Mouse (Mus musculus) forebrain, embryonic 14.5 days (tissue): ENCODE data around the gene Oxct2a. TPM values are rescaled to one million over a fixed set of nuclear protein-coding genes. Genes with fewer than 3 reads are reported as not detected.

Experiments used
- ATAC-seq: fragments of 200-750 bp; cut with Nextera tagmentation; 2 replicates; pipeline ENCODE4 v1.8.0; 2017; ENCODE audit warnings: mild to moderate bottlenecking, moderate library complexity
- DNase-seq: peaks from one replicate; pipeline ENCODE4 v3.0.0-alpha.2; 2015; ENCODE audit warnings: low spot score
- H3K27ac ChIP-seq: fragments of 300-500 bp; sonication (generic); 2 replicates; pipeline ENCODE4 v1.5.1; 2014; ENCODE audit warnings: low read depth, mild to moderate bottlenecking, control low read depth, low read length, moderate library complexity
- H3K27me3 ChIP-seq: fragments of 300-500 bp; sonication (generic); replicated peaks from 2 replicates; pipeline ENCODE4 v1.6.1; 2014; ENCODE audit warnings: low read length, control low read depth, mixed read lengths; ENCODE audit not compliant: control insufficient read depth, insufficient read depth
- H3K36me3 ChIP-seq: fragments of 300-500 bp; sonication (generic); 2 replicates; pipeline ENCODE4 v1.6.1; 2014; ENCODE audit warnings: low read length, control low read depth; ENCODE audit not compliant: control insufficient read depth, insufficient read depth
- H3K4me1 ChIP-seq: fragments of 300-500 bp; sonication (generic); 2 replicates; pipeline ENCODE4 v1.6.1; 2014; ENCODE audit warnings: antibody characterized with exemption, low read length, control low read depth; ENCODE audit not compliant: control insufficient read depth, insufficient read depth
- H3K4me2 ChIP-seq: fragments of 300-500 bp; sonication (generic); 2 replicates; pipeline ENCODE4 v1.6.1; 2014; ENCODE audit warnings: mild to moderate bottlenecking, control low read depth, low read length
- H3K4me3 ChIP-seq: fragments of 300-500 bp; sonication (generic); 2 replicates; pipeline ENCODE4 v1.5.1; 2014; ENCODE audit warnings: low read depth, low read length, control low read depth
- H3K9ac ChIP-seq: fragments of 300-500 bp; sonication (generic); 2 replicates; pipeline ENCODE4 v1.6.1; 2014; ENCODE audit warnings: mild to moderate bottlenecking, low read length, control low read depth, moderate library complexity
- H3K9me3 ChIP-seq: fragments of 300-500 bp; sonication (generic); replicated peaks from 2 replicates; pipeline ENCODE4 v1.6.1; 2016; ENCODE audit warnings: low read length, control low read depth, mixed read lengths; ENCODE audit not compliant: control insufficient read depth
- WGBS: fragments of 180-500 bp; shearing (Covaris S2); extraction: QIAGEN DNeasy Blood & Tissue Kit; methylation state at CpG from one replicate; pipeline ENCODE4 v1.1.7; 2014; 5-methylcytosine and 5-hydroxymethylcytosine counted together
- polyA plus RNA-seq: library from polyadenylated mRNA; unstranded; fragments of >200 nt; fragmentation: Nextera tagmentation; extraction: Ambion mirVana; gene quantifications from 2 replicates; pipeline ENCODE4 v1.2.1, GENCODE M21; 2014

Oxct2a gene
- not detected in 2 replicates for polyA plus RNA-seq

DNA sequence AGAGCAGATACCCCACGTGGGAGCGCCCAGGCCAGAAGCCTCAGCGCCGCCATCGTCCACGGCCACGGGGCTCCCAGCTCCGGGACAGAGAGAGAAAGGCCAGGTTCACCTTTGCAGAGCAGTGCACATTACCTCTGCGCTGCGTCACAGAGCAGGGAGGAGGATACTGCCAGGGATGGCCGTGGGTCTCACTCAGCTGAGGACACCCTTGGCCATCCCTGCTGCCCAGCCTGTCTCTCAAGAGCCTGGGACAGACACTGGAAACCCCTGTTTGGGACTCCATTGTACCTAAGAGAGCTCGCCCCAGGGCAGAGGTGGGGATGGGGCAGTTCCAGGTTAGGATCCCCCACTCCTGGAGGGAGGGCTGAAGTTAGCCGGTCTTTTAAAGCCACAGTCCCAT is at the start of gene Oxct2a:
Gene Oxct2a (minus strand): TSS at position 101 of the 400 bp plus-strand sequence.
- Histone ChIP-seq H3K36me3 (no peaks in the 10 kb centered on the region), H3K27me3 (peaks cover 5% of the 10 kb centered on the region), H3K9ac (no peak within 1 kb of the TSS), H3K27ac (no peak within 1 kb of the TSS), H3K9me3 (no peaks in the 10 kb centered on the region), H3K4me3 (no peak within 1 kb of the TSS; the same call in 1 of the 2 replicates), H3K4me2 (peak within 1 kb of the TSS; percentile 26), H3K4me1 (no peaks in the 10 kb centered on the region)
- 9% methylated on average over 11 of the region's 13 CpGs for WGBS
- ATAC-seq, result no peak
- no peak for DNase-seq

DNA sequence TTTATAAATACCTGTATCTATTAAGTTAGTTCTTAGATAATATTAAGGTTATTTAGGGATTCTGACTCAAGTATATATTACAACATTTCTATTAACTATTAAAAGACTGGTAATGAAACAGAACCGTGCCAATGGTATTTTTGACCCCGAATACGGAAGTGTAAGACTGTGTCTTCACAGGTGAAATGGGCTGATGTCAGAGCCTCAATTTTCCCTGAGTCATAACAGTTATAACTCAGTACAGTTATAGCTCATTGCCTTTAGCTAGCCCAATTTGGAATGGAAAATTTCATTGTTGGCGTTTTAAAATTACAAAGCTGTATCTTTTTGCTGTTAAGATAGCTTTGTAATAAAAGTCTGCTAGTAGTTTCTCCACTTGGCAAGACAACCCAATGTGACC is 40.1 kb upstream of the Oxct2a start:
- H3K27me3 ChIP-seq, result no peaks in the 10 kb centered on the region
- WGBS, result 95% methylated on average over 4 of the region's 4 CpGs
- ATAC-seq (no peak), DNase-seq (no peak)
- H3K4me1 ChIP-seq, result no peaks in the 10 kb centered on the region
- H3K27ac ChIP-seq, result no peak overlapping the region
- H3K4me3 ChIP-seq, result no peak overlapping the region
- H3K9me3 ChIP-seq, result no peaks in the 10 kb centered on the region
- H3K36me3 ChIP-seq, result peaks cover 94% of the 10 kb centered on the region
- no peak overlapping the region for H3K4me2 ChIP-seq
- no peak overlapping the region for H3K9ac ChIP-seq

DNA sequence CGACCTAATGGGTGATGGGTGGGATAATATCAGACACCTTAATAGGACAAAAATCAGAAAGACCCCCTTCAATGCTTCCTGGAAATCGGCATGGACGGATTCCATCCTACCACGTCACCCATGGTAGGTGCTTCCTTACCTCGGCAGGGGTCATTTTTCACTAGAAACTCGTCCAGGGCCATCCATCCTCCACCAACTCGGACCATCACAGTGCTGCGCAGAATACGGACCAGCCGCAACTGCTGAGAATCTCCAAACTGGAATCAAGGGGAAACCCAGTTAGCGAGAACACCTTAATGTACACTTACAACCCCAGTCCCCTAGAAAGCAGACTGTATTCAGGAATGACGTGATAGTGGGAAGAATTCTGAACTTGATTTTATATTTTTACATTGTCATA is 37.3 kb upstream of the Oxct2a start:
- DNase-seq, result no peak
- ATAC-seq, result no peak
- Histone ChIP-seq H3K36me3 (peaks cover 92% of the 10 kb centered on the region), H3K4me2 (no peak overlapping the region), H3K9me3 (no peaks in the 10 kb centered on the region), H3K4me1 (no peaks in the 10 kb centered on the region), H3K4me3 (no peak overlapping the region), H3K9ac (no peak overlapping the region), H3K27me3 (no peaks in the 10 kb centered on the region), H3K27ac (no peak overlapping the region)
- 98% methylated on average over 12 of the region's 12 CpGs for WGBS

DNA sequence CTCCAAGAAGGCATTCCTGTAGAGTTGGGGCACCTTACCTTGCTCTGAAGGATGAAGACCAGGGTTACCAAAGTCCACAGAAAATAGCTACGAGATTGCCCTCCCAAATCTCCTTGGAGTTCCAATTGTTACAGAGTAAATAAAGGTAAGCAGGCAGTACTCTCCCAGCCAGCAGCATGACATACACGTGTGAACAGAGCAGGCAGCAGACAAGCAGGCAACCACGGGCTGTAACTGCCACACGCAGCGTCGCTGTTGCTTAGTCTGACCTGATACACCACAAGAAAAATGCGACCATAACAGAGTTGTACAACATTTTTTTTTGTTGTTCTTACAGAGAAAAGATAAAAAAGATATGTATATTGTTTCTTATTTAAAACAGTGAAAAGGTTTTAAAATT is 35.2 kb upstream of the Oxct2a start:
- H3K4me1 ChIP-seq, result no peaks in the 10 kb centered on the region
- H3K4me2 ChIP-seq, result no peak overlapping the region
- H3K9me3 ChIP-seq, result no peaks in the 10 kb centered on the region
- no peak overlapping the region for H3K4me3 ChIP-seq
- no peak for DNase-seq
- peaks cover 93% of the 10 kb centered on the region for H3K36me3 ChIP-seq
- WGBS, result 91% methylated on average over 7 of the region's 7 CpGs
- no peak overlapping the region for H3K9ac ChIP-seq
- no peak for ATAC-seq
- H3K27me3 ChIP-seq, result no peaks in the 10 kb centered on the region
- H3K27ac ChIP-seq, result no peak overlapping the region

DNA sequence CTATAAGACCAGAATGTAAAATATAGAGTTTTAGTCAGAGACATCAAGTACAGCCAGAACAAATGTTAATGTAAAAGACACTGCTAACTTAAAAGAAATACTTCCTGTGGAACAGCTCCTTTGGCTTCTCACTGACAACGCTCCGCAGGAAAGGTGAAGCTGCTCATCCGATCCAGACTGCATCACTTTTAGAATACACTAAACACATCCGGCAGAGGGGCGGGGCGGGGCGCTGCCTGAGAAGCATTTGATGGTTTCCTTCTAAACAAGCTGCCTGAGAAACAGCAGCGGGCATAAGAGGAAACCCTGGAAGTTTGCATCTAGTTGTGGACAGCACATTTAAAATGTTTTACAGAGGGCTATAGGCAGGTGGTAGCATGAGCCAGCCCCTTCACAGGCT is 32.5 kb upstream of the Oxct2a start:
- no peaks in the 10 kb centered on the region for H3K27me3 ChIP-seq
- ATAC-seq (no peak), DNase-seq (no peak)
- peaks cover 93% of the 10 kb centered on the region for H3K36me3 ChIP-seq
- no peak overlapping the region for H3K4me2 ChIP-seq
- 93% methylated on average over 8 of the region's 8 CpGs for WGBS
- H3K4me3 ChIP-seq, result no peak overlapping the region
- no peak overlapping the region for H3K27ac ChIP-seq
- H3K4me1 ChIP-seq, result no peaks in the 10 kb centered on the region
- H3K9ac ChIP-seq, result no peak overlapping the region
- H3K9me3 ChIP-seq, result no peaks in the 10 kb centered on the region

DNA sequence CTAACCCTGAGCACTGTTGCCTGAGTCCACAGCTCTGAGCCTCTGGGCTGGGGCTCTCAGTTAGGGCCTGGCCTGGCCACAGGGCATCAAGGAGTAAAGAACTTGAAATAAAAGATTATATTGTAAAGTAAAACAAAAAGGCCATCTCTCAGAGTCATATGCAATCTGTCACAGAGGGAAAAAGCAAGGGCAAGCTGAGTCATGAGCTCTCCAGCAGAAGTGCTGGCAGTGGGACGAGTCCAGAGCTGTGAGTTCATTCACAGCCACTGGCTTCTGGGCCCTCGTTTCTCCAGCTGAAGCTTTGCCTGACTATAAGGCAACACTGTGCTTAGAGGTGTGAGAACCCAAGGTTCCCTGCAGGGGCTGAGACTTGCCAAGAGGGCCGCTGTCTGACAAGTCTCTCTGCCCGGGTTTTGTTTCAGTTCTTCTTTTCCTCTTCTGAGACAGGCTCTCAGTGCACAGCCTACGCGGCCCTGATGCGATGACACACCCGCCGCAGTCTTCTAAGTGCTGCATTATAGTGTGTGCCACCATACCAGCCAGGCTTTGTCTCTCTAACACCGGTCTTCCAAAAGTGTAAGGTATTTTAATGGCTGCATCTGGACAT is 29.9 kb upstream of the Oxct2a start:
- 91% methylated on average over 10 of the region's 10 CpGs for WGBS
- Histone ChIP-seq H3K27me3 (no peaks in the 10 kb centered on the region), H3K9ac (no peak overlapping the region)

DNA sequence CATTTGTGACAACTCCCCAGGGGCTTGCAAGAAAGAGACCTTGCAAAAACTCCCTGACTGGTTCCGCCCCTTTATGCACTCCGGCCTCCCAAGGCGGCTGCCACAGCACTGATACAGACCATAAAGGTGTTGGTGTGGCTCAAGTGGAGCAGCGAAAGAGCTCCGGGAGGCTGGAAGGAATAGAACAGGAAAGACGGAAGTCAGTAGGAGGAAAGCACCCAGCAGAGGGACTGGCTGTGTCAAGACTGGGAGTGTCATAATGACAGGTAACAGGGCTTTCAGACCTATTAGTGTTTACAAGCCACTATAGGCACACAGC is 20.0 kb upstream of the Oxct2a start:
- WGBS, result 9% methylated on average over 6 of the region's 6 CpGs
- H3K4me1 ChIP-seq, result peaks cover 11% of the 10 kb centered on the region
- no peaks in the 10 kb centered on the region for H3K9me3 ChIP-seq
- DNase-seq, result no peak
- H3K27me3 ChIP-seq, result peaks cover 40% of the 10 kb centered on the region
- no peak overlapping the region for H3K27ac ChIP-seq
- H3K36me3 ChIP-seq, result peaks cover 14% of the 10 kb centered on the region; the same call in 1 of the 2 replicates
- H3K4me2 ChIP-seq, result peak overlapping the region; percentile 82
- H3K4me3 ChIP-seq, result peak overlapping the region; percentile 43; the same call in 1 of the 2 replicates
- no peak overlapping the region for H3K9ac ChIP-seq
- ATAC-seq, result 0 out of 2 replicates have a peak, but pooled peaks have one; percentile 8

More for the DNA sequence above, 29.9 kb upstream of the Oxct2a start:
- H3K4me2 ChIP-seq, result no peak overlapping the region
- DNase-seq (no peak), ATAC-seq (no peak)
- no peak overlapping the region for H3K27ac ChIP-seq
- no peak overlapping the region for H3K4me3 ChIP-seq
- H3K36me3 ChIP-seq, result peaks cover 94% of the 10 kb centered on the region
- no peaks in the 10 kb centered on the region for H3K4me1 ChIP-seq
- H3K9me3 ChIP-seq, result no peaks in the 10 kb centered on the region

DNA sequence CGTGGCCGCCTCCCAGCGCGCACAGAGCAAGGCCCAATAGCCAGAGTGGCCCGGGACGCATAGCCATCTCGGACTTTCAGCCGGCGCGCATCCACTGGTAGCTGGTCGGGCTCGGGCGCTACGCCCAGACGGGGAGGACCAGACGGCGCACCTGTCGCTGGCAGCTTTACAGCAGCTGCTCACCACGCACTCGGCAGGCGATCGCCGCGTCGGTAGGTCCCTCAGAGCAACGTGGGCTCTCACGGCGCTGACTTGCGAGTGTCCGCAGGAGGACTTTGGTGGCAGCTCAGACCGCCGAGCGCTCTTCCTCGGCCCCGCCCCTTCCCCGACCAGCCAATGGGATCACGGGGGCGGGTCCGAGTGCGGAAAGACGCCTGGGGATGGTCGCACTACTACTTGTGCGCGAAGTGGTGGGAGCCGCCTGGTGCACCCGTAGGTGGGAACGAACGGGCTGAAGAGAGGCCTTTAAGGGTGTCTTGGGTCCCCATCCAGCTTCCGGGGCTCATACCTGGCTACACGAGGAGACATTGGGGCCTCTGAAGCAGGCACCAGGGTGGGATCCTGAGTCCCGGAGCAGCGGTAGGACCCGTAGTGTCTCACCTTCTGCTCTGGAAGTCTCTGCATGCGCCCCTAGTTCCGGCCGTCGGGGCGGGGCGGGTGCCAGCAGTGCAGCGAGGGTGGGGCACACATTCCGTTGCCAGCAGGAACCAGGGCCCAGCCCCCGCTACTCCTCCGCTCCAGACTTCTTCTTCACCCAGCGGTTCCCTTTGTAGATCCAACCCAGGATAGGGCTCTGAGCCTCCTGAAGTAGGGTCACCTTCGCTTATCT is 19.4 kb upstream of the Oxct2a start, which contains the start of gene Bmp8a:
Gene Bmp8a (minus strand): TSS at position 611 of the 829 bp plus-strand sequence.
- DNase-seq (peak; percentile 84), ATAC-seq (peak; percentile 92)
- H3K9me3 ChIP-seq, result no peaks in the 10 kb centered on the region
- H3K4me3 ChIP-seq, result peak within 1 kb of the TSS; percentile 43
- no peak within 1 kb of the TSS for H3K27ac ChIP-seq
- H3K36me3 ChIP-seq, result peaks cover 8% of the 10 kb centered on the region; the same call in 1 of the 2 replicates
- peaks cover 40% of the 10 kb centered on the region for H3K27me3 ChIP-seq
- H3K4me1 ChIP-seq, result peaks cover 11% of the 10 kb centered on the region
- WGBS, result under 1% methylated on average over 59 of the region's 65 CpGs
- peak within 1 kb of the TSS; percentile 82 for H3K4me2 ChIP-seq
- H3K9ac ChIP-seq, result peak within 1 kb of the TSS; percentile 48
